Mouse (Mus musculus): ENCODE results near the gene Krtap13-1. TPM values are rescaled to one million over a fixed set of nuclear protein-coding genes. Genes with fewer than 3 reads are reported as not detected.

Gene Krtap13-1
- not detected for polyA plus RNA-seq (2014; fragmentation: Illumina TruSeq; extraction: RNeasy Lipid Tissue Mini Kit (QIAGEN cat#74804); ENCODE audit: low read depth, low replicate concordance)

DNA sequence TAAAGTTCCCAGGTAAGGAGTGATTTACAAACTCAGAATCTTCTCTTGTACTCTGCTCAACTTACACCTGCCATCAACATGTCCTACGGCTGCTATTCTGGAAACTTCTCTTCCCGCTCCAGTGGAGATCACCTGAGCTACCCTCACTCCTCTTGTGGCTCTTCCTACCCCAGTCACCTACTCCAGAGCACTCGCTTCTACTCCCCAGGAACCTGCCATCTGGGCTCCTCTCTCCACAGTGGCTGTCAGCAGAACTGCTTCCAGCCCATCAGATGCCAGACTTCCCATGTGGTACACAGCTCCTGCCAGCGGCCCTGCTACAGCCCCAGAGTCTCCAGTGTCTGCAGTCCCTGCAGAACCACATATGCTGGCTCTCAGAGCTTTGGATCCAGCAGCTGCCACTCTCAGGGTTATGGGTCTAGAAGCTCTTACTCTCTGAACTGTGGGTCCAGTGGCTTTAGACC lies at the start of gene Krtap13-1:
Krtap13-1 (plus strand) TSS at position 51 of the 464 bp plus-strand sequence.

DNA sequence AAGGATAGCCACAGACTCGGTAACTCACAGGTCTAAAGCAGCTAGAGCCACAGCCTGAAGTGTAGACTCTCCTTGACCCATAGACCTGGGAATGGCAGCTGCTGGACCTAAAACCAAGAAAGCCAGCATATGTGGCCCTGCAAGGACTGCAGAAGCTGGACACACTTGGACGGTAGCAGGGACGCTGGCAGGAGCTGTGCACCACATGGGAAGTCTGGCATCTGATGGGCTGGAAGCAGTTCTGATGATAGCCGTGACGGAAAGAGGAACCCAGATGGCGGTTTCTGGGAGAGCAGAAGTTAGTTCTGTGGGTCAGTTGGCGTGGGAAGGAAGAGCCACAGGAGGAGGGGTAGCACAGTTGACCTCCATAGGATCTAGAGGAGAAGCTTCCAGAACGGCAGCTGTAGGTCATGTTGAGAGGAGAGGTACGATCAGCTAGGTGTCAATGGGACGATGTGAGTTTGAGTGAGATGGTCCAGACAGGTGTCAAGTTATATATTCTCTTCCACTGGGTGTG lies 21.1 kb upstream of the Krtap13-1 start, which contains the start of gene 2310061N02Rik:
2310061N02Rik (minus strand) TSS at position 467 of the 517 bp plus-strand sequence.

GRCm38 (mm10) chr16:88751535-88751934 lies 22.9 kb downstream of the Krtap13-1 start, which contains the start of gene Krtap13:
TSS of gene Krtap13 (minus strand) at chr16:88751635.

DNA sequence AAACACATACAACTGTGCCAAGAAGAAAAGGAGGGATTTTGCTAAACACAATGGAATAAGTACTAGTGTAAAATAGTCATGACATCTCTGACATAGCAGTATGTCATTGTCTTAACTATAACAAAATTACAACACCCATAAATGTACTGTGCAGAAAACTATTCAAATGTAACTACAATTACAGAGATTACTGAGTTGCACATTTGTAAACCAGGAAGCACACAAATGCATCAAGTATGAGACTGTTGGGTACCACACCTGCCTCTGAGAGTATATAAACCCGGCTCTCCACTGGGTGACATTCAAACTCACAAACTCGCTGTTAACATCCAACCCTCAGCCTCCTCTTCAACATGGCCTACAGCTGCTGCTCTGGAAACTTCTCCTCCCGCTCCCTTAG lies 29.9 kb downstream of the Krtap13-1 start, which contains the start of gene 2310034C09Rik:
2310034C09Rik (plus strand) TSS at position 301 of the 400 bp plus-strand sequence.

GRCm38 (mm10) chr16:88774106-88774505 lies 45.4 kb downstream of the Krtap13-1 start, which contains the start of gene 2310057N15Rik:
TSS of gene 2310057N15Rik (minus strand) at chr16:88774206.

GRCm38 (mm10) chr16:88777596-88777995 lies 48.9 kb downstream of the Krtap13-1 start, which contains the start of gene Gm5965:
TSS of gene Gm5965 (plus strand) at chr16:88777896.

Other genes with a start within 250 kb of the Krtap13-1 start
- gene Cldn17, start 221.9 kb upstream of the Krtap13-1 start, polyA plus RNA-seq (2014; fragmentation: Illumina TruSeq; extraction: RNeasy Lipid Tissue Mini Kit (QIAGEN cat#74804); ENCODE audit: low read depth, low replicate concordance), result not detected
- gene Cldn8, start 165.7 kb upstream of the Krtap13-1 start, polyA plus RNA-seq (2014; fragmentation: Illumina TruSeq; extraction: RNeasy Lipid Tissue Mini Kit (QIAGEN cat#74804); ENCODE audit: low read depth, low replicate concordance), result not detected
- not detected for gene Krtap24-1, start 116.6 kb upstream of the Krtap13-1 start, polyA plus RNA-seq (2014; fragmentation: Illumina TruSeq; extraction: RNeasy Lipid Tissue Mini Kit (QIAGEN cat#74804); ENCODE audit: low read depth, low replicate concordance)
- gene 2310079G19Rik, start 101.2 kb upstream of the Krtap13-1 start, polyA plus RNA-seq (2014; fragmentation: Illumina TruSeq; extraction: RNeasy Lipid Tissue Mini Kit (QIAGEN cat#74804); ENCODE audit: low read depth, low replicate concordance), result not detected
- gene Krtap26-1, start 81.1 kb upstream of the Krtap13-1 start, polyA plus RNA-seq (2014; fragmentation: Illumina TruSeq; extraction: RNeasy Lipid Tissue Mini Kit (QIAGEN cat#74804); ENCODE audit: low read depth, low replicate concordance), result not detected
- not detected for gene Krtap27-1, start 57.2 kb upstream of the Krtap13-1 start, polyA plus RNA-seq (2014; fragmentation: Illumina TruSeq; extraction: RNeasy Lipid Tissue Mini Kit (QIAGEN cat#74804); ENCODE audit: low read depth, low replicate concordance)
- not detected for gene 2310061N02Rik, start 20.9 kb upstream of the Krtap13-1 start, polyA plus RNA-seq (2014; fragmentation: Illumina TruSeq; extraction: RNeasy Lipid Tissue Mini Kit (QIAGEN cat#74804); ENCODE audit: low read depth, low replicate concordance)
- not detected for gene Krtap13, start 22.8 kb downstream of the Krtap13-1 start, polyA plus RNA-seq (2014; fragmentation: Illumina TruSeq; extraction: RNeasy Lipid Tissue Mini Kit (QIAGEN cat#74804); ENCODE audit: low read depth, low replicate concordance)
- not detected for gene 2310034C09Rik, start 30.0 kb downstream of the Krtap13-1 start, polyA plus RNA-seq (2014; fragmentation: Illumina TruSeq; extraction: RNeasy Lipid Tissue Mini Kit (QIAGEN cat#74804); ENCODE audit: low read depth, low replicate concordance)
- gene 2310057N15Rik, start 45.3 kb downstream of the Krtap13-1 start, polyA plus RNA-seq (2014; fragmentation: Illumina TruSeq; extraction: RNeasy Lipid Tissue Mini Kit (QIAGEN cat#74804); ENCODE audit: low read depth, low replicate concordance), result not detected
- gene Gm5965, start 49.0 kb downstream of the Krtap13-1 start, polyA plus RNA-seq (2014; fragmentation: Illumina TruSeq; extraction: RNeasy Lipid Tissue Mini Kit (QIAGEN cat#74804); ENCODE audit: low read depth, low replicate concordance), result not detected
- not detected for gene Gm20741, start 83.4 kb downstream of the Krtap13-1 start, polyA plus RNA-seq (2014; fragmentation: Illumina TruSeq; extraction: RNeasy Lipid Tissue Mini Kit (QIAGEN cat#74804); ENCODE audit: low read depth, low replicate concordance)
- not detected for gene Krtap15, start 91.4 kb downstream of the Krtap13-1 start, polyA plus RNA-seq (2014; fragmentation: Illumina TruSeq; extraction: RNeasy Lipid Tissue Mini Kit (QIAGEN cat#74804); ENCODE audit: low read depth, low replicate concordance)
- gene Krtap14, start 97.3 kb downstream of the Krtap13-1 start, polyA plus RNA-seq (2014; fragmentation: Illumina TruSeq; extraction: RNeasy Lipid Tissue Mini Kit (QIAGEN cat#74804); ENCODE audit: low read depth, low replicate concordance), result not detected
- not detected for gene Krtap19-1, start 140.5 kb downstream of the Krtap13-1 start, polyA plus RNA-seq (2014; fragmentation: Illumina TruSeq; extraction: RNeasy Lipid Tissue Mini Kit (QIAGEN cat#74804); ENCODE audit: low read depth, low replicate concordance)
- not detected for gene Krtap19-2, start 145.4 kb downstream of the Krtap13-1 start, polyA plus RNA-seq (2014; fragmentation: Illumina TruSeq; extraction: RNeasy Lipid Tissue Mini Kit (QIAGEN cat#74804); ENCODE audit: low read depth, low replicate concordance)
- not detected for gene Krtap19-3, start 149.2 kb downstream of the Krtap13-1 start, polyA plus RNA-seq (2014; fragmentation: Illumina TruSeq; extraction: RNeasy Lipid Tissue Mini Kit (QIAGEN cat#74804); ENCODE audit: low read depth, low replicate concordance)
- not detected for gene Krtap19-4, start 156.2 kb downstream of the Krtap13-1 start, polyA plus RNA-seq (2014; fragmentation: Illumina TruSeq; extraction: RNeasy Lipid Tissue Mini Kit (QIAGEN cat#74804); ENCODE audit: low read depth, low replicate concordance)
- not detected for gene Krtap19-5, start 167.6 kb downstream of the Krtap13-1 start, polyA plus RNA-seq (2014; fragmentation: Illumina TruSeq; extraction: RNeasy Lipid Tissue Mini Kit (QIAGEN cat#74804); ENCODE audit: low read depth, low replicate concordance)
- gene Krtap19-9b, start 203.4 kb downstream of the Krtap13-1 start, polyA plus RNA-seq (2014; fragmentation: Illumina TruSeq; extraction: RNeasy Lipid Tissue Mini Kit (QIAGEN cat#74804); ENCODE audit: low read depth, low replicate concordance), result not detected
- not detected for gene Krtap16-3, start 234.0 kb downstream of the Krtap13-1 start, polyA plus RNA-seq (2014; fragmentation: Illumina TruSeq; extraction: RNeasy Lipid Tissue Mini Kit (QIAGEN cat#74804); ENCODE audit: low read depth, low replicate concordance)

Measured in adrenal gland, adult 10 weeks (tissue).